Mouse (Mus musculus) liver, postnatal 0 days (tissue): ENCODE results near the gene Atp1a4. TPM values are rescaled to one million over a fixed set of nuclear protein-coding genes. Genes with fewer than 3 reads are reported as not detected.

Experiments used
- ATAC-seq: fragments of 200-750 bp; cut with Nextera tagmentation; 2 replicates; pipeline ENCODE4 v1.8.0; 2017; ENCODE audit warnings: mild to moderate bottlenecking, moderate library complexity
- DNase-seq: peaks from one replicate; pipeline ENCODE4 v3.0.0-alpha.2; 2016
- H3K27ac ChIP-seq: fragments of 300-500 bp; sonication (generic); 2 replicates; pipeline ENCODE4 v1.5.1; 2014; ENCODE audit warnings: antibody characterized with exemption, moderate library complexity, mild to moderate bottlenecking, low read depth
- H3K27me3 ChIP-seq: fragments of 300-500 bp; sonication (generic); 2 replicates; pipeline ENCODE4 v1.6.1; 2014; ENCODE audit warnings: low read length, control low read depth, mixed read lengths; ENCODE audit not compliant: insufficient read depth
- H3K36me3 ChIP-seq: fragments of 300-500 bp; sonication (generic); replicated peaks from 2 replicates; pipeline ENCODE4 v1.6.1; 2014; ENCODE audit warnings: mild to moderate bottlenecking, control low read depth, low read length, moderate library complexity, mixed read lengths; ENCODE audit not compliant: insufficient read depth
- H3K4me1 ChIP-seq: fragments of 300-500 bp; sonication (generic); 2 replicates; pipeline ENCODE4 v1.6.1; 2014; ENCODE audit warnings: antibody characterized with exemption, mild to moderate bottlenecking, control low read depth; ENCODE audit not compliant: insufficient read depth
- H3K4me2 ChIP-seq: fragments of 300-500 bp; sonication (generic); 2 replicates; pipeline ENCODE4 v1.6.1; 2014; ENCODE audit warnings: low read depth, mild to moderate bottlenecking, low read length, moderate library complexity, mixed read lengths
- H3K4me3 ChIP-seq: fragments of 300-500 bp; sonication (generic); 2 replicates; pipeline ENCODE4 v1.5.1; 2014; ENCODE audit warnings: low read depth, low read length
- H3K9ac ChIP-seq: fragments of 300-500 bp; sonication (generic); replicated peaks from 2 replicates; pipeline ENCODE4 v1.6.1; 2014; ENCODE audit warnings: mild to moderate bottlenecking, moderate library complexity
- H3K9me3 ChIP-seq: fragments of 300-500 bp; sonication (generic); 2 replicates; pipeline ENCODE4 v1.6.1; 2016; ENCODE audit warnings: mild to moderate bottlenecking, control low read depth, low read length, mixed read lengths
- CTCF ChIP-seq: sonication (generic); IDR thresholded peaks from 2 replicates; pipeline ENCODE4 v1.5.1; 2016; ENCODE audit warnings: antibody characterized with exemption, low read depth
- EP300 ChIP-seq: IDR thresholded peaks from 2 replicates; pipeline ENCODE4 v1.6.1; 2016; ENCODE audit warnings: antibody characterized with exemption, low read depth, mild to moderate bottlenecking
- WGBS: fragments of 180-500 bp; shearing (Covaris S2); extraction: QIAGEN DNeasy Blood & Tissue Kit; methylation state at CpG from one replicate; pipeline ENCODE4 v1.1.7; 2014; ENCODE audit not compliant: insufficient replicate concordance; 5-methylcytosine and 5-hydroxymethylcytosine counted together
- polyA plus RNA-seq: library from polyadenylated mRNA; unstranded; fragments of >200 nt; fragmentation: Nextera tagmentation; extraction: Ambion mirVana; gene quantifications from 2 replicates; pipeline ENCODE4 v1.2.1, GENCODE M21; 2015

Gene Atp1a4
- polyA plus RNA-seq, 1 experiment from 2014 or later = 0.08 TPM

- Histone ChIP-seq H3K9me3 (no peaks in the 10 kb centered on the region), H3K36me3 (no peaks in the 10 kb centered on the region), H3K4me3 (no peak overlapping the region), H3K9ac (no peak overlapping the region), H3K4me1 (peaks cover 7% of the 10 kb centered on the region; the same call in 1 of the 2 replicates), H3K27me3 (no peaks in the 10 kb centered on the region), H3K27ac (no peak overlapping the region), H3K4me2 (no peak overlapping the region)
- peak; percentile 10 for DNase-seq
- WGBS = 77% methylated on average over 13 of the region's 13 CpGs
- ATAC-seq = no peak
- TF ChIP-seq EP300 (no peak), CTCF (no peak)
Observed at GRCm38 (mm10) chr1:172278328-172278727, 20.1 kb upstream of the Atp1a4 start.

- WGBS = 30% methylated on average over 3 of the region's 3 CpGs
- Histone ChIP-seq H3K27ac (no peak overlapping the region), H3K9me3 (no peaks in the 10 kb centered on the region), H3K4me3 (no peak overlapping the region), H3K9ac (no peak overlapping the region), H3K4me2 (no peak overlapping the region), H3K36me3 (no peaks in the 10 kb centered on the region), H3K27me3 (no peaks in the 10 kb centered on the region), H3K4me1 (peaks cover 7% of the 10 kb centered on the region; the same call in 1 of the 2 replicates)
- ATAC-seq (peak; percentile 23; the same call in 1 of the 2 replicates), DNase-seq (peak; percentile 33)
- TF ChIP-seq EP300 = no peak
- TF ChIP-seq CTCF = no peak
Observed at GRCm38 (mm10) chr1:172277172-172277571, 19.0 kb upstream of the Atp1a4 start.

- H3K4me2 ChIP-seq = no peak overlapping the region
- H3K27me3 ChIP-seq = no peaks in the 10 kb centered on the region
- 0 out of 2 replicates have a peak, but pooled peaks have one; percentile 43 for ATAC-seq
- peaks cover 7% of the 10 kb centered on the region; the same call in 1 of the 2 replicates for H3K4me1 ChIP-seq
- no peak for TF ChIP-seq CTCF
- no peak for TF ChIP-seq EP300
- no peak overlapping the region for H3K9ac ChIP-seq
- no peak overlapping the region for H3K27ac ChIP-seq
- WGBS = 79% methylated on average over 5 of the region's 5 CpGs
- H3K9me3 ChIP-seq = no peaks in the 10 kb centered on the region
- no peak overlapping the region for H3K4me3 ChIP-seq
- DNase-seq = peak; percentile 11
- no peaks in the 10 kb centered on the region for H3K36me3 ChIP-seq
Observed at GRCm38 (mm10) chr1:172274547-172274946, 16.3 kb upstream of the Atp1a4 start.

DNA sequence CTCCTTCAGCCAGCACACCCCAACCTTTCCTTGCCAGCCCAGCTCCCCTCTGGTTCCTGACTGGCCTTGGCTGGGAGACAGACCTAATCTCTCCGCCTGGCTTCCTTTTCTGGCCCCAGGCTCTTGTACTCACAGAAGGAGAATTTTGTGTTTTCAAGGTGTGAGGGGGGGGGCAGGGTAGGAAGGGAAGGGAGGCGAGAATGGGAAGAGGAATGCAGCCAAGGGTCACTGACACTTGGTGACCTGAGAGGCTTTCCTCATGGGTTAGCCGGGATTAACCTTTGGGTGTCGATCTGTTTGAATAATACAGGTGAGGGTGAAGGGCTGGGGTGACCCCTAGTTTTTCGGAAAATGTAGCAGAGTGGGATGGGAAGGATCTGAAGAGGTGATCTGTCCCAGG is 15.9 kb upstream of the Atp1a4 start:
- Histone ChIP-seq H3K4me1 (peaks cover 7% of the 10 kb centered on the region; the same call in 1 of the 2 replicates), H3K27ac (no peak overlapping the region), H3K4me3 (no peak overlapping the region), H3K9me3 (no peaks in the 10 kb centered on the region), H3K27me3 (no peaks in the 10 kb centered on the region), H3K36me3 (no peaks in the 10 kb centered on the region), H3K4me2 (no peak overlapping the region), H3K9ac (no peak overlapping the region)
- TF ChIP-seq CTCF (no peak), EP300 (no peak)
- ATAC-seq (peak; percentile 50; the same call in 1 of the 2 replicates), DNase-seq (peak; percentile 13)
- 59% methylated on average over 5 of the region's 5 CpGs for WGBS

DNA sequence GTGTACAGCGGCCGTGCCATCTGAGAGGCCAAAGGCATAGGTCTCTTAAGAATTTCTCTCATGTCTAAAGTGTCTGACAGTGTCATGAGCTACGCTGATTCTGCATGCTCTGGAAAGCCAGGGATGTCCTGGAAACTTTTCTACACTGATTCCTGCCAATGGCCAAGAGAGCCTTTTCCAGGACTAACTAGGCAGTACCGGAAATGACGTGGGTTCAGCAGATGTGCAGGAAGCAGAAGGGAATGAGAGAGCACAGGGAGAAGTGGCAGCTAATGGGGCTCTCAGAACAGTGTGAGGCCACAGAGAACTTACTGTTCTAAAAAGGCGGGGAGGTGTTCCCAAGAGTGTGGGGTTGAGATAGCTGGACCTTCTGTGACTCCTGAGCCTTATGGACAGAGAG is 15.2 kb upstream of the Atp1a4 start:
- H3K9ac ChIP-seq = no peak overlapping the region
- no peak for ATAC-seq
- H3K4me2 ChIP-seq = no peak overlapping the region
- no peaks in the 10 kb centered on the region for H3K27me3 ChIP-seq
- H3K4me3 ChIP-seq = no peak overlapping the region
- WGBS = 81% methylated on average over 6 of the region's 6 CpGs
- no peaks in the 10 kb centered on the region for H3K9me3 ChIP-seq
- H3K4me1 ChIP-seq = peaks cover 7% of the 10 kb centered on the region; the same call in 1 of the 2 replicates
- no peaks in the 10 kb centered on the region for H3K36me3 ChIP-seq
- TF ChIP-seq EP300 (no peak), CTCF (no peak)
- H3K27ac ChIP-seq = no peak overlapping the region
- no peak for DNase-seq

DNA sequence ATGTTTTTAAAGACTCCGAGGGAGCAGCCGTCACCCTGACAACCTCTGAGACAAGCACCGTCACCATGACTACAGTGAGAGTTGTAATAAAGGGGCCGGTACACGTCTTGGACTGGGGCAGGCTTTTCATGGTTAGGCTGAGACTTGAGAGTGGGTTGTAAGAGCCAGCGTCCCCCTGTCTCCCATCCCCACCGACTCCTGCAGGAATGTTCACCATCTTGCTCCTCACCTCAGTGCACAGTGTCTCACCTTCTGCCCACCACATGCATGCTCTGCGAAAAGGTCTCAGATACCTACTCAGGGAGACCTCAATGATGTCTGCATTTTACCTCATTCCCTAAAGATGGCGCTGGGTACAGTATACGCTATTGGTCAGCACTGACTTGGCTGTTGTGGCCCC is 13.6 kb upstream of the Atp1a4 start:
- H3K9me3 ChIP-seq = no peaks in the 10 kb centered on the region
- WGBS = 79% methylated on average over 10 of the region's 10 CpGs
- DNase-seq (no peak), ATAC-seq (no peak)
- H3K27ac ChIP-seq = no peak overlapping the region
- H3K4me1 ChIP-seq = peaks cover 7% of the 10 kb centered on the region; the same call in 1 of the 2 replicates
- no peaks in the 10 kb centered on the region for H3K27me3 ChIP-seq
- no peak for TF ChIP-seq CTCF
- no peak for TF ChIP-seq EP300
- no peak overlapping the region for H3K9ac ChIP-seq
- no peak overlapping the region for H3K4me3 ChIP-seq
- no peak overlapping the region for H3K4me2 ChIP-seq
- no peaks in the 10 kb centered on the region for H3K36me3 ChIP-seq
